Mouse (Mus musculus): ENCODE results near the gene Stab1. TPM values are rescaled to one million over a fixed set of nuclear protein-coding genes. Genes with fewer than 3 reads are reported as not detected.

Stab1 gene
- total RNA-seq, 1 experiment: 2.0 TPM

DNA sequence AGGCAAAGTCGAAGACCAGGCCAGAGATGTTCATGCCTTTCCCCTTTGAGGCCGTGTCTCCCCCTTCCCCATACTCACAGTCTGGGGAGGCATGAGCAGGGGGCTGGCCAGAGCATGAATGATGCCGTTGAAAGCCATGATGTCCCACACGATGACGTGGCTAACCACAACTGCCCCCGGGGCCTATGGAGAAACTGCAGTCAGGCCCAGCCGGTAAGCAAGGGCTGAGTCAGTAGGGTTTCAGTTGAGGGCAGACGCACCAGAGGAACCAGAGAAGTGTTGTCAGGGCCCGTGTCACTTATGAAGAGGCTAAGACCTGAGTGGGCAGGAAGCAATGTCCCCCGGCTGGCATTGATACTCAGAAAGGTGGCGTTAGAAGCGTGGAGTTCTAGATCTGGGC, 28.8 kb downstream of the Stab1 start:
- no peak for TF ChIP-seq ZC3H11A (IDR thresholded peaks at IDR 0.05; ENCODE audit: borderline replicate concordance, low read depth, low read length)
- no peaks in the 10 kb centered on the region for H3K9me3 ChIP-seq (ENCODE audit: control insufficient read depth, insufficient read depth, low read depth, low read length)
- peaks cover 48% of the 10 kb centered on the region for H3K36me3 ChIP-seq (ENCODE audit: control insufficient read depth, insufficient read depth, low read length, poor library complexity, severe bottlenecking)
- H3K4me3 ChIP-seq (ENCODE audit: insufficient read depth in 1 of 2, low read depth in 1 of 2, low read length in 2 of 2, poor library complexity in 1 of 2, severe bottlenecking in 1 of 2): no peak overlapping the region
- in situ Hi-C loops (cut with MboI; ENCODE audit: low sequenced_read_pairs in 2 of 2, unreplicated experiment in 2 of 2): no loop called here
- no peak for DNase-seq (ENCODE audit: low read depth, low spot score)
- peaks cover 6 to 16% of the 10 kb centered on the region in 2 experiments; a peak in 2 of 4 replicates for H3K4me1 ChIP-seq (ENCODE audit: control insufficient read depth in 2 of 2, insufficient read depth in 2 of 2, low read length in 2 of 2, poor library complexity in 1 of 2)
- no peak overlapping the region for H3K27ac ChIP-seq (ENCODE audit: insufficient read depth, low read depth, low read length, poor library complexity, severe bottlenecking)
- H3K9ac ChIP-seq (ENCODE audit: insufficient read depth, low read depth, low read length, poor library complexity, severe bottlenecking): no peak overlapping the region

GRCm38 (mm10) chr14:31138897-31139429, 29.5 kb downstream of the Stab1 start:
- H3K9me3 ChIP-seq (ENCODE audit: control insufficient read depth, insufficient read depth, low read depth, low read length): no peaks in the 10 kb centered on the region

DNA sequence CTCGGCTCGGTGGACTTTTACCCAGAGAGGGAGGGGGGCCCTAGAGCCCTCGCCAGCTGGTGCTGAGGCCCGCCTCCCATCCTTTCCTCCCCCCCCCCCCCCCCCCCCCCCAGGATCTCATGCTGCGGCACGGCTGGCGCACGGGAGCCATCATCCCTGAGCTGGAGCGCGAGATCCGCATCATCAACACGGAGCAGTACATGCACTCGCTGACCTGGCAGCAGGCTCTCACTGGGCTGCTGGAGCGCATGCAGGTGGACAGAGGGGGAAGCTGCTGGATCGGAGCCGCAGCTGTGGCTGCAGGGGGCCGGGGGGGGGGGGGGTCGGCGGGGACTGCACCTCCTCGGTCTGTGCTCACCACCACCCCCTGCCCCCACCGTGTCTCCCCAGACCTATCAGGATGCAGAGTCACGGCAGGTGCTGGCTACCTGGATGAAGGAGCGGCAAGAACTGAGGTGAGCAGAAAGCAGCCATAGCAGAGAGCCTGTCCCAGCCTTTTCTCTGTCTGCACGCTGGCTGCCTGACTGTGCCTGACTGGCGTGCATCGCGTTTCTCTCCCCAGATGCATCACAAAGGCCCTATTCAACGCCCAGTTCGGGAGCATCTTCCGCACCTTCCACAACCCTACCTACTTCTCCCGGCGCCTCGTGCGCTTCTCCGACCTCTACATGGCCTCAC, 30.1 kb downstream of the Stab1 start:
- DNase-seq (ENCODE audit: low read depth, low spot score): no peak
- peaks cover 51% of the 10 kb centered on the region for H3K36me3 ChIP-seq (ENCODE audit: control insufficient read depth, insufficient read depth, low read length, poor library complexity, severe bottlenecking)
- H3K27ac ChIP-seq (ENCODE audit: insufficient read depth, low read depth, low read length, poor library complexity, severe bottlenecking): no peak overlapping the region
- peak overlapping the region; percentile 13 to 31; a peak in 3 of 4 replicates for H3K4me3 ChIP-seq (ENCODE audit: insufficient read depth in 1 of 2, low read depth in 1 of 2, low read length in 2 of 2, poor library complexity in 1 of 2, severe bottlenecking in 1 of 2)
- H3K4me1 ChIP-seq (ENCODE audit: control insufficient read depth in 2 of 2, insufficient read depth in 2 of 2, low read length in 2 of 2, poor library complexity in 1 of 2): peaks cover 6 to 16% of the 10 kb centered on the region in 2 experiments; a peak in 2 of 4 replicates
- TF ChIP-seq ZC3H11A (IDR thresholded peaks at IDR 0.05; ENCODE audit: borderline replicate concordance, low read depth, low read length): no peak
- no peak for TF ChIP-seq CHD2 (IDR thresholded peaks at IDR 0.05; ENCODE audit: low read depth, low read length)
- no peak for TF ChIP-seq MAFK (IDR thresholded peaks at IDR 0.05; ENCODE audit: insufficient read depth, low read depth, low read length)
- TF ChIP-seq ZNF384 (IDR thresholded peaks at IDR 0.05; ENCODE audit: low read depth, low read length): no peak
- TF ChIP-seq HCFC1 (IDR thresholded peaks at IDR 0.05; ENCODE audit: borderline replicate concordance, insufficient read depth, low read length): no peak
- no peaks in the 10 kb centered on the region for H3K9me3 ChIP-seq (ENCODE audit: control insufficient read depth, insufficient read depth, low read depth, low read length)
- H3K9ac ChIP-seq (ENCODE audit: insufficient read depth, low read depth, low read length, poor library complexity, severe bottlenecking): no peak overlapping the region
- in situ Hi-C loops (cut with MboI; ENCODE audit: low sequenced_read_pairs in 2 of 2, unreplicated experiment in 2 of 2): no loop called here

More at GRCm38 (mm10) chr14:31138897-31139429, 29.5 kb downstream of the Stab1 start:
- Histone ChIP-seq H3K9ac (ENCODE audit: insufficient read depth, low read depth, low read length, poor library complexity, severe bottlenecking) (no peak overlapping the region), H3K4me3 (ENCODE audit: insufficient read depth in 1 of 2, low read depth in 1 of 2, low read length in 2 of 2, poor library complexity in 1 of 2, severe bottlenecking in 1 of 2) (no peak overlapping the region; a peak in 2 of 4 replicates), H3K36me3 (ENCODE audit: control insufficient read depth, insufficient read depth, low read length, poor library complexity, severe bottlenecking) (peaks cover 51% of the 10 kb centered on the region), H3K27ac (ENCODE audit: insufficient read depth, low read depth, low read length, poor library complexity, severe bottlenecking) (no peak overlapping the region), H3K4me1 (ENCODE audit: control insufficient read depth in 2 of 2, insufficient read depth in 2 of 2, low read length in 2 of 2, poor library complexity in 1 of 2) (peaks cover 6 to 16% of the 10 kb centered on the region in 2 experiments; a peak in 2 of 4 replicates)
- no peak for DNase-seq (ENCODE audit: low read depth, low spot score)
- in situ Hi-C loops (cut with MboI; ENCODE audit: low sequenced_read_pairs in 2 of 2, unreplicated experiment in 2 of 2): no loop called here
- TF ChIP-seq ZNF384 (IDR thresholded peaks at IDR 0.05; ENCODE audit: low read depth, low read length): no peak
- TF ChIP-seq ZC3H11A (IDR thresholded peaks at IDR 0.05; ENCODE audit: borderline replicate concordance, low read depth, low read length): no peak
- TF ChIP-seq HCFC1 (IDR thresholded peaks at IDR 0.05; ENCODE audit: borderline replicate concordance, insufficient read depth, low read length): no peak
- TF ChIP-seq CHD2 (IDR thresholded peaks at IDR 0.05; ENCODE audit: low read depth, low read length): no peak
- TF ChIP-seq MAFK (IDR thresholded peaks at IDR 0.05; ENCODE audit: insufficient read depth, low read depth, low read length): no peak

GRCm38 (mm10) chr14:31137791-31138190, 30.6 kb downstream of the Stab1 start:
- Histone ChIP-seq H3K4me1 (ENCODE audit: control insufficient read depth in 2 of 2, insufficient read depth in 2 of 2, low read length in 2 of 2, poor library complexity in 1 of 2) (peaks cover 6 to 16% of the 10 kb centered on the region in 2 experiments; a peak in 2 of 4 replicates), H3K36me3 (ENCODE audit: control insufficient read depth, insufficient read depth, low read length, poor library complexity, severe bottlenecking) (peaks cover 51% of the 10 kb centered on the region), H3K9ac (ENCODE audit: insufficient read depth, low read depth, low read length, poor library complexity, severe bottlenecking) (no peak overlapping the region), H3K4me3 (ENCODE audit: insufficient read depth in 1 of 2, low read depth in 1 of 2, low read length in 2 of 2, poor library complexity in 1 of 2, severe bottlenecking in 1 of 2) (peak overlapping the region in 1 of 2 experiments; percentile 31; a peak in 2 of 4 replicates), H3K27ac (ENCODE audit: insufficient read depth, low read depth, low read length, poor library complexity, severe bottlenecking) (no peak overlapping the region), H3K9me3 (ENCODE audit: control insufficient read depth, insufficient read depth, low read depth, low read length) (no peaks in the 10 kb centered on the region)
- TF ChIP-seq CHD2 (IDR thresholded peaks at IDR 0.05; ENCODE audit: low read depth, low read length) (no peak), HCFC1 (IDR thresholded peaks at IDR 0.05; ENCODE audit: borderline replicate concordance, insufficient read depth, low read length) (no peak), ZC3H11A (IDR thresholded peaks at IDR 0.05; ENCODE audit: borderline replicate concordance, low read depth, low read length) (no peak), MAFK (IDR thresholded peaks at IDR 0.05; ENCODE audit: insufficient read depth, low read depth, low read length) (no peak), ZNF384 (IDR thresholded peaks at IDR 0.05; ENCODE audit: low read depth, low read length) (no peak)
- in situ Hi-C loops (cut with MboI; ENCODE audit: low sequenced_read_pairs in 2 of 2, unreplicated experiment in 2 of 2): no loop called here
- DNase-seq (ENCODE audit: low read depth, low spot score): no peak

All from ES-E14 (cell line).